Mouse (Mus musculus) lung, adult 2 months (tissue): ENCODE measurements around the gene Tsen34. TPM values are rescaled to one million over a fixed set of nuclear protein-coding genes. Genes with fewer than 3 reads are reported as not detected.
"Not testable (repeated sequence)": the region's sequence is repeated elsewhere in the genome, so short reads cannot be mapped to it uniquely, and the experiment has no call there.

ENCODE experiments used
- DNase-seq: peaks from one replicate; pipeline ENCODE4 v3.0.0; 2022
- H3K4me1 ChIP-seq: fragments of 200-500 bp; 2 replicates; pipeline ENCODE4 v1.6.1; 2011; ENCODE audit warnings: low read length; ENCODE audit not compliant: control insufficient read depth, insufficient read depth
- H3K4me3 ChIP-seq: fragments of 200-500 bp; replicated peaks from 2 replicates; pipeline ENCODE3; 2011; ENCODE audit warnings: low read depth, mild to moderate bottlenecking, control low read depth, low read length; ENCODE audit errors: extremely low read depth
- CTCF ChIP-seq: fragments of 200-500 bp; IDR thresholded peaks from 2 replicates; pipeline ENCODE4 v1.5.1; 2011; ENCODE audit warnings: mild to moderate bottlenecking, low read length, control low read depth; ENCODE audit not compliant: insufficient read depth
- POLR2A ChIP-seq: fragments of 200-500 bp; IDR thresholded peaks from 2 replicates; pipeline ENCODE4 v1.6.1; 2011; ENCODE audit warnings: low read depth, mild to moderate bottlenecking, control low read depth, low read length, borderline replicate concordance; ENCODE audit errors: extremely low read depth
- WGBS: fragments of 180-500 bp; shearing (Covaris S2); methylation state at CpG from one replicate; pipeline ENCODE4 v1.1.7; 2018; 5-methylcytosine and 5-hydroxymethylcytosine counted together
- polyA plus RNA-seq: library from polyadenylated mRNA; depleted of rRNA; stranded (reverse); fragments of >200 nt; gene quantifications from 2 replicates; pipeline ENCODE4 v1.2.3, GENCODE M21; 2012

The Tsen34 gene
- polyA plus RNA-seq, 1 experiment, result 100.0 TPM

DNA sequence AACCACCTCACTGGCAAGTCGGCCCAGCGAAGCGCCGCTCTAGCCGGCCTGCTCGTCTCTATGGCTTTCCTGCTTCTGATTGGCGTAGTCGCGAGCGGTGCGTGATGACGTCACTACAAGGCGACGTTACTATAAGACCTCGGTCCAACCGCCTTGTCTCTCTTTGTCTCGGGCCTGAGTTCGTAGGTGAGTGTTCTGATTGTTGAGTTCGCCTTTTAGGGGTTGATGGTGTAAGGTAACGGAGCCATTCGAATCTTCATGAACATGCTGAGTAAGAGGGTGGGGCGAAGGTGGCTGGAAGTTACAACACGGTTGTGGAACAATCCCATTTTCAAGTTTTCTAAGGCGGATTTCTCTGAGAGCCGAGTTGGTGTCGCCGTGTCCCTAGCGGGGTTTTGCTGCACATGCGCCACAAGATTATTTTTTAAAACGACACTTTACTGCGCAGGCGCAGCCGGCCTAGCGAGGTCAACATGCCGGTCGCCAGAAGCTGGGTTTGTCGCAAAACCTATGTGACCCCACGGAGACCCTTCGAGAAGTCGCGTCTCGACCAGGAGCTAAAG, 11.3 kb downstream of the Tsen34 start, which contains the start of gene Rps9:
Gene Rps9, plus strand, starts transcription at position 115 of the 563 bp plus-strand sequence.
- WGBS, result under 1% methylated on average over 42 of the region's 42 CpGs
- TF ChIP-seq CTCF (peak; percentile 24; the same call in 1 of the 2 replicates), POLR2A (peak; percentile 99)
- Histone ChIP-seq H3K4me1 (peaks cover 16% of the 10 kb centered on the region), H3K4me3 (peak within 1 kb of the TSS; percentile 87)
- peak; percentile 92 for DNase-seq

DNA sequence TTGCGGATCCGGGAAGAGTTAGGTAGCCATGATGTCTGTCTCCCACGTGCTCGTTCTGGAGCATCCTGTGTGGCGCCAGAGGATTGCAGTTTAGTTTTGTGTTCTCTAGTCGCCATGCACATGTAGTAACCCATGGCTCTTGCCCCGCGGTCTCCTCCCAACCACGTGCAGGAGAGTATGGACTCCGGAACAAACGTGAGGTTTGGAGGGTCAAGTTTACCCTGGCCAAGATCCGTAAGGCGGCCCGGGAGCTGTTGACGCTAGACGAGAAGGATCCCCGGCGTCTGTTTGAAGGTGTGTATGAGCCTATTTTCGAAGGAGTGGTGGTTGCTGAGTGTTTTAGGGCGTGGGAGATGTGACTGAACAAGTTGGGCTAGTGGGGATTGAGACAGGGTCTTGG, 11.8 kb downstream of the Tsen34 start:
- under 1% methylated on average over 20 of the region's 20 CpGs for WGBS
- H3K4me3 ChIP-seq, result peak overlapping the region; percentile 87
- TF ChIP-seq POLR2A (no peak), CTCF (no peak)
- H3K4me1 ChIP-seq, result peaks cover 16% of the 10 kb centered on the region
- DNase-seq, result no peak

DNA sequence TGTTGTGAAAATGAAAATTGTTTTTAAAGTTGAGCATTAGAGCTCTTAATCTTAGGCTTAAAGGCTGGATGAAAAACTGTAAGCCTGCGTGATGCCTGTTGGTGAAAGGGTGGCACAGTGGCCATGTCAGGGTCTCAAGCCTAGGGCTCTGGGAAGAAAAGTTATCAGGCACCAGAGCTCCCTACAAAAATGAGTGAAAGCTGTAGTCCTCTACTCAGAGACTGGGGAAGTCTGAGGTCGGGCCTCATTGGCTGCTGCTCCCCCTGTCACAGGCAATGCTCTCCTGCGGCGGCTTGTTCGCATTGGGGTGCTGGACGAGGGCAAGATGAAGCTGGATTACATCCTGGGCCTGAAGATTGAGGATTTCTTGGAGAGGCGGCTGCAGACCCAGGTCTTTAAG, 12.8 kb downstream of the Tsen34 start:
- peaks cover 16% of the 10 kb centered on the region for H3K4me1 ChIP-seq
- DNase-seq, result not testable (repeated sequence)
- peak overlapping the region; percentile 20 for H3K4me3 ChIP-seq
- WGBS, result 13% methylated on average over 7 of the region's 7 CpGs

DNA sequence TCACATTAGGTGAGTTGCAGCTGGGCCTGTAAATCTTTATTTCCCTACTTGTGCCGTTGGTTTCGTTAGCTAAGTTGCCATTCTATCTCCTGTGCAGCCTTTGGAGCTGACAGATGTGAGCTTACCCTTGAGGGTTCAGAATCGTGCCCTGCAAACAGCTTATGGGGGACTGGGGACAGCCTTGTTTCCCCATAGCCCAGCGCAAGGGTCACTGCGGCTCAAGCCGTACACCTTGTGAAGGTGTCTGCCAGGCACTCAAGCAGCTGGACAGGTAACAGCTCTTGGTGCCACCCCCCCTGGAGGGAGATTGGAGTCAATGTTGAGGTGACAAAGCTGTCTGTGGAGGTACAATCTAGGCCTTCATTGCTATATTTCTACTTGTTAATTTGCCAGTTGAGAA, 13.2 kb downstream of the Tsen34 start:
- WGBS, result 21% methylated on average over 6 of the region's 6 CpGs
- H3K4me1 ChIP-seq, result peaks cover 16% of the 10 kb centered on the region
- TF ChIP-seq POLR2A, result no peak
- no peak for TF ChIP-seq CTCF
- DNase-seq, result no peak
- H3K4me3 ChIP-seq, result no peak overlapping the region

DNA sequence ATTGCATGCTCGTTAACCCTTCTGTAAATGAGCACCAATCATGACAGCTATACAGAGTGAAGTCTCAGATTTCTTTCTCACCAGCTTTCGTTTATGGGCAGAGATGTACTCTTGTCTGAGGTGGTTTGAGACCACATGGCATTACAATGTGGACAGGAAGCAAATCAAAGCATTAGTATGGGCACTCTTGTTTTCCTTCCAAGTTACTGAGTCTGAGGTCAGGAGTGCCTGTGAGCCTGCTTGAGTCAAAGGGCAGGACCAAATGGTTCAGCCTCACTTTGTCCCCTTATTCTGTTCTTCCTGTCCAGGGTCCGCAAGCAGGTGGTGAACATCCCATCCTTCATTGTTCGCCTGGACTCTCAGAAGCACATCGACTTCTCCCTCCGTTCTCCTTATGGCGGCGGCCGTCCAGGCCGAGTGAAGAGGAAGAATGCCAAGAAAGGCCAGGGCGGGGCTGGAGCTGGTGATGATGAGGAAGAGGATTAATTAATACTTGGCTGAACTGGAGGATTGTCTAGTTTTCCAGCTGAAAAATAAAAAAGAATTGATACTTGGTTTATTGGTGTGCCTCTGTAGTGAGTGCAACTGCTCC, 13.8 kb downstream of the Tsen34 start:
- WGBS, result 40% methylated on average over 11 of the region's 11 CpGs
- DNase-seq, result peak; percentile 7
- Histone ChIP-seq H3K4me3 (no peak overlapping the region), H3K4me1 (peaks cover 16% of the 10 kb centered on the region)
- TF ChIP-seq CTCF (no peak), POLR2A (no peak)

DNA sequence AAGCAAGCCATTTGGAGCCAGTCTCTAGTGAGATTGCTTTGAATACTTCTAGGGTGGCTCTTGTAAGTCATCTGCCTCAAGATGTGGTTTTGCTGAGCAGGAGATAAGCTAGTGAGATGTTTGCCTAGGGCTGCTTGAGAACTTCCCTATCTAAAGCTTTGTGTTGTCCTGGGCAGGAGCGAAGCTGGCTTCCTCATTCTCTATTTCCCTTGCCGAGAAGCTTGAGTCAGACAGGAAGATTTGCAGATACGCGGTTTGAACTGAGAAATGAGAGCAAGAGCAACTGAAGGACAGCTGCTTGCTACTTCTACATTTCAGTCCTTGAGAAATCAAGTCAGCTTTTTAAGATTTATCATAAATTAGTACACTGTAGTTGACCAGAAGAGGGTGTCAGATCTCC, 14.4 kb downstream of the Tsen34 start:
- no peak overlapping the region for H3K4me3 ChIP-seq
- no peak for TF ChIP-seq POLR2A
- no peak for TF ChIP-seq CTCF
- 45% methylated on average over 4 of the region's 4 CpGs for WGBS
- DNase-seq, result no peak
- H3K4me1 ChIP-seq, result peaks cover 16% of the 10 kb centered on the region

DNA sequence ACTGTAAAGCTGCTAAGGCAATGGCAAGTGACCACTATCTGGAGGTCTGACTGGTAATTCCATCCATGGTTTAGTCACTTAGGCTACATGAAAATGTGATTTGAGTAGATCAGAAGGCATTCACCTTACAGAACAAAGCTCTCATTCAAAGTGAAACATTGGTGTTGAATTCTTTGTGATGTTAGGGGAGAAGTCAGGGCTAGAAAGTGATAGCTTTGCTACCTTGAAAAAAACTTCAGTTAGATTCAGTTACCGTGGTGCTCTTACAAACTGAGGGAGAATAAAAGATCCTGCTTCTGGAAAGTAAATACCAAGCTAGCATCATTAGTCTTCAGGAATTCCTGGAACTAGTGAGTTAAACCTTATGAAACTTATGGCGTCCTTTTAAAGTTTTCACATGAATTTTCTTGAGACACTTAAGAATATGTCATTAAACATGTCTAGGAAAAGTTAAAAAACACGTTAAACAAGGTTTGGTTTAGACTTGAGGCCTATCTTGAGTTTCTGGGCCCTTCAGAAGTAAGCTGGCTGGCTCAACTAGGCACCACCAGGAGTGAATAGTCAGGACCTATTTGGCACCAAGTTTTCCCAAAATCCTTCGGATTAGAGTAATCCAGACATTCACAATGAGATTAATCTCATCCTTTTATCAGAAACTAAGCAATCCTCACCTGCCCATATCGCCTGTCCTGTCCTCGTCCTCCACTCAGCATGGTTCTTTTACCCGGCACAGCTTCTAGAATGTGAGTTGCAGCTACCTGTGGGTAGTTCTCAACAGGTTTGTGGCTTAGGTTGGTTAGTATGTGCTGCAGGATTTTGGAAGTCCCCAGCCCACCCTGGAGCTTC, 15.1 kb downstream of the Tsen34 start:
- WGBS, result 56% methylated on average over 7 of the region's 7 CpGs
- DNase-seq, result no peak
- TF ChIP-seq CTCF (no peak), POLR2A (no peak)
- H3K4me1 ChIP-seq, result peaks cover 16% of the 10 kb centered on the region
- H3K4me3 ChIP-seq, result no peak overlapping the region

DNA sequence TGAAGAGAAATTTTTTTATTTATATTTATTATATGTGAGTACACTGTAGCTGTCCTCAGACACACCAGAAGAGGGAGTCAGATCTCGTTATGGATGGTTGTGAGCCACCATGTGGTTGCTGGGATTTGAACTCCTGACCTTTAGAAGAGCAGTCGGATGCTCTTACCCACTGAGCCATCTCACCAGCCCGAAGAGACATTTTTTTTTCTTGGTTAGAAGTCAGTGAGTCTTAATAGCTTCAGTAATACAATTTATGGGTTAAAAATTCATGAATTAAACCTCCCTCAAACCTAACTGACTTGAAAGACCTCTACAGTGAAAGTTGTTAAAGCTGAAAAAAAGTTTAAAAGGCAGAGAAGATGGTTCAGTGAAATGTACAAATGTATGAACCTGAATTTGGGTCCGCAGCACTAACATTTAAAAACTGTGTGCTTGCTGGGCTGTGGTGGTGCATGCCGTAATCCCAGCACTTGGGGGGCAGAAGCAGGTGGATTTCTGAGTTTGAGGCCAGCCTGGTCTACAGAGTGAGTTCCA, 15.9 kb downstream of the Tsen34 start:
- WGBS, result 45% methylated on average over 5 of the region's 5 CpGs
- not testable (repeated sequence) for DNase-seq

DNA sequence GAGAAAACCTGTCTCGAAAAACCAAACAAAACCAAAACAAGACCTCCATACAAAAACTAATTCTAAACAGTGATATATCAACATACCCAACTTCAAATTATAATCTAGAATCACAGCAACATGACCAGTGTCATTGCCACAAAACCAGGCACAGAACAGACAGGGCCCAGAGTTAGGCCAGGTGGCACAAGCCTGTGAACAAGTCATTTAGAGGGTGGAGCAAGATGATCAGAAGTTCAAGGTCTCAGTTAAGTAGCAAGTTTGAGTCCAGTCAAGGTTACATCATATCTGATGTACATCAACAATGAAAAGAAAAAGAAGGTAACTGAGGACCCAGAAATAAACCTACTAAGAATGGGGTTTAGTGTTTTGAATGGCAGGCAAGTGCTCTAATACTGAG, 16.3 kb downstream of the Tsen34 start:
- no peak for TF ChIP-seq POLR2A
- H3K4me1 ChIP-seq, result peaks cover 16% of the 10 kb centered on the region
- WGBS, result 79% methylated on average over 1 of the region's 1 CpGs
- DNase-seq, result no peak
- H3K4me3 ChIP-seq, result no peak overlapping the region

More for the DNA sequence above, 15.9 kb downstream of the Tsen34 start:
- not testable (repeated sequence) for H3K4me3 ChIP-seq
- peaks cover 16% of the 10 kb centered on the region for H3K4me1 ChIP-seq

DNA sequence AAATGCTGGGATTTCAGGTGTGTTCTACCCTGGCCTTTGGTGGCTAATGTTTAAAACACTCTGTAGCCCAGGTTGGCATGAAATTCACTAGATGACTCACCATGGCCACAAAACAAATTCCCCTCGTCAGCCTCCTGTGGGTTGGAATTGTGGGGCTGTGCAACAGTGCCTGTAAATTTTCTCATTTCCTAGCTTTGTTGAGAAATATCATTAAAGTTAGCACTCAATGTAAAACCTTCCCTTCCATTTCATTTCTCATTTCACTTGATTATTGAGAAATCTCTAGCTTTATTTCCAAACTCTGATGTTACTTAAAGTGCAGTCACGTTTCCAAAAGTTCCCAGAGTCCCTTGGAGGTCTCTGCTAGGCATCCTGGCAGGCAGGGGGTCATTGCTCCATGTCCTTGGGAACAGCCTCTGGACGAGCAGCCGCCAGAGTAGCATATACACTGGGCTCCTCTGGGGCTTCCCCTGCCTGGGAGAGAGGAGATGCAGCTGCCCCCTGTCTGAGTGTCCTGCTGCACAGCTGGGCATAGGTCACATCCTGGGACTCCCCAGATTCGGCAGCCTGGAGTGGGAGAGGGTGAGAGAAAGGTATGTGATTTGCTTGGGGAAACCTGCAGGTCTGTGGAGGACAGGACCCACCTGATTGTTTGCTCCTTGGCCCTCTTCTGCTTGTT, 19.7 kb downstream of the Tsen34 start:
- WGBS, result 32% methylated on average over 5 of the region's 5 CpGs
- no peak for DNase-seq
- no peak for TF ChIP-seq POLR2A
- no peak for TF ChIP-seq CTCF
- no peak overlapping the region for H3K4me3 ChIP-seq
- no peaks in the 10 kb centered on the region for H3K4me1 ChIP-seq
